Mouse (Mus musculus): Measurements from ENCODE around the gene Vmn1r79. TPM values are rescaled to one million over a fixed set of nuclear protein-coding genes. Genes with fewer than 3 reads are reported as not detected.

Gene Vmn1r79
- not detected in 2 replicates for polyA plus RNA-seq (2012)

DNA sequence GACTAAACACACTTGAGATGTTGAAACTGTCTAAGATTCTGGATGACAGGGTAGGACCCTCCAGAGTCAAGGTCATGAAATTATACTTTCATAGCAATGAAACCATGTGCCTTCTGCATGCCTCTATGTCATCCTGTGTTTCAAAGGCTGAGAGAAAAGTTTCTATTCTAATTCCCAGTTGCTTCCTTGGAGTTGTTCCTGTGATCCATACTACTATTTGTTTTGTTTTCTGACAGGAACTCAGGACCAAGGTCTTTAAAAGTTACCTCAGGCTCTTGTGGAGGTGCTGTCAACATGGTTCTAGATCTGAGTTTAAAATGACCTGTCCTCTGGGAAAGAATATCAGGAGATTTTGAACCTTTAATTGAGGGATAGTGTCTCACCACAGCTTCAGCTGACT is at the start of gene Vmn1r79:
Gene Vmn1r79 (plus strand): TSS at position 301 of the 400 bp plus-strand sequence.

DNA sequence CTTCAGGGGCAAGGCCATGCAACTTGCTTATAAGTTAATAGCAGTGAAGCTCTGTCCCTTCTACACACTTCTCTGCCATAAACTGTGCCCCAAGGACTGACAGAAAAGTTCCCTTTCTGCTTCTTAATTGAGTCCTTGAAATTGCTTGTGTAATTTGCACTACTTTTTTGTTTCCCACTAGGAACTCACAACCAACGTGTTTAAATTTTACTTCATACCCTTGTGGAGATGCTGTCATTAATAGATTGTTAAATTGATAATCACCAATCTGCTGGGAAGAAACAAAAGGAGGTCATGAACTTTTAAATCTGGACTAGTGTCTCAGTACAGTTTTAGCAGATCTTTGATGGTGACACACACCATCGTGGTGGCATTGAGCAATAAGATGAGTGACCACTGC is 21.1 kb upstream of the Vmn1r79 start, which contains the start of gene Vmn1r78:
Gene Vmn1r78 (plus strand): TSS at position 301 of the 400 bp plus-strand sequence.

DNA sequence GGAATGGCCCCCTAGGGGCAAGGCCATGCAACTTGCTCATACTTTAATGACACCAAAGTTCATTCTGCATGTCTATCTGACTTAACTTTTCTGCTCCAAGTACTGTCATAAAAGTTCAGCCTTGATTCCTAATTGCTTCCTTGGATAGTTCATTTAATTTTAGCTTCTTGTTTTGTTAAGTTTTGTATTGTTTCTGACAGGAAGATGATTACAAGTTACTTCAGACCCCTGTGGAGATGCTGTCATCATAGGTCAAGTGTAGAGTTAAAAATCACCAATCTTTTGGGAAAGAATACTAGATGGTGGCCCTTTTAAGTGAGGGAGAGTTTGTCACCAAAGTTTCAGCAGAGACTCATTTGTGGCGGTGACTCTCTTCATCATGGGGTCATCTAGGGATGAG is 17.9 kb downstream of the Vmn1r79 start, which contains the start of gene Vmn1r80:
Gene Vmn1r80 (plus strand): TSS at position 301 of the 400 bp plus-strand sequence.

Other genes starting within 250 kb of the Vmn1r79 start
- gene Vmn1r76, start 233.1 kb upstream of the Vmn1r79 start, polyA plus RNA-seq (2012), result not detected in 2 replicates
- gene Vmn1r77, start 134.5 kb upstream of the Vmn1r79 start, polyA plus RNA-seq (2012), result not detected in 2 replicates
- gene Vmn1r78, start 21.0 kb upstream of the Vmn1r79 start, polyA plus RNA-seq (2012), result not detected in 2 replicates
- gene Vmn1r80, start 18.0 kb downstream of the Vmn1r79 start, polyA plus RNA-seq (2012), result 0.02 TPM in 1 of 2 replicates, not detected in the other
- gene Vmn1r81, start 97.0 kb downstream of the Vmn1r79 start, polyA plus RNA-seq (2012), result 0.01 TPM in 1 of 2 replicates, not detected in the other
- 0.01 TPM in 1 of 2 replicates, not detected in the other for gene Vmn1r82, start 129.2 kb downstream of the Vmn1r79 start, polyA plus RNA-seq (2012)
- not detected in 2 replicates for gene Vmn1r83, start 158.2 kb downstream of the Vmn1r79 start, polyA plus RNA-seq (2012)
- 0.10 TPM in 1 of 2 replicates, not detected in the other for gene Vmn1r84, start 198.0 kb downstream of the Vmn1r79 start, polyA plus RNA-seq (2012)

Measured in megakaryocyte-erythroid progenitor cell, adult 5 weeks (primary cell).